Mouse (Mus musculus) brain, adult 2 months (tissue): ENCODE measurements around the gene Gm20765.
"Not testable (repeated sequence)": the region's sequence is repeated elsewhere in the genome, so short reads cannot be mapped to it uniquely, and the experiment has no call there.

Experiments used
- DNase-seq: peaks from one replicate; pipeline ENCODE4 v3.0.0; 2011; ENCODE audit warnings: low read depth, low spot score

Gm20765 gene

GRCm38 (mm10) chr10:104185233-104185632 lies at the start of gene Gm20765:
Gene Gm20765, plus strand, starts transcription at chr10:104185533.
- DNase-seq: not testable (repeated sequence)

DNA sequence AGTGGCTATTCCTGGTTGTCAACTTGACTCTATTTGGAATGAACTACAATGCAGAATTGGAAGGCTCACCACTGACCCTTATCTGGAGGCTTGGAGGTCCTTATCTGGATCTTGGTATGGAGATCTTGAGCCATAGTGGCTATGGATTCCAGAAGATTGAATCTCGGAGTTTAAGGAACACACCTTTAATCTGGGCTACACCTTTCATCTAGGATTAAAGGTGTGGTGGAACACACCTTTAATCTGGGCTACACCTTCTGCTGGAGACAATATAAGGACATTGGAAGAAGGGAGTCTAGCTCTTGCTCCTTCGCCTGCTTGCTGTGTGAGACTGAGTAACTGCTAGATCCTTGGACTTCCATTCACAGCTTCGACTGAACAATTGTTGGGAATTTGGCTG lies 42.6 kb upstream of the Gm20765 start, which contains the start of gene Gm21293:
TSS of gene Gm21293 (plus strand) at position 301 of the 400 bp plus-strand sequence.
- not testable (repeated sequence) for DNase-seq

DNA sequence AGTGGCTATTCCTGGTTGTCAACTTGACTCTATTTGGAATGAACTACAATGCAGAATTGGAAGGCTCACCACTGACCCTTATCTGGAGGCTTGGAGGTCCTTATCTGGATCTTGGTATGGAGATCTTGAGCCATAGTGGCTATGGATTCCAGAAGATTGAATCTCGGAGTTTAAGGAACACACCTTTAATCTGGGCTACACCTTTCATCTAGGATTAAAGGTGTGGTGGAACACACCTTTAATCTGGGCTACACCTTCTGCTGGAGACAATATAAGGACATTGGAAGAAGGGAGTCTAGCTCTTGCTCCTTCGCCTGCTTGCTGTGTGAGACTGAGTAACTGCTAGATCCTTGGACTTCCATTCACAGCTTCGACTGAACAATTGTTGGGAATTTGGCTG lies 34.1 kb upstream of the Gm20765 start, which contains the start of gene Gm6763:
TSS of gene Gm6763 (plus strand) at position 301 of the 400 bp plus-strand sequence.
- DNase-seq: not testable (repeated sequence)

GRCm38 (mm10) chr10:104159706-104160105 lies 25.6 kb upstream of the Gm20765 start, which contains the start of gene Gm8764:
Gene Gm8764, plus strand, starts transcription at chr10:104160006.
- not testable (repeated sequence) for DNase-seq

GRCm38 (mm10) chr10:104168215-104168614 lies 17.1 kb upstream of the Gm20765 start, which contains the start of gene Gm21304:
Gene Gm21304, plus strand, starts transcription at chr10:104168515.
- DNase-seq: not testable (repeated sequence)

DNA sequence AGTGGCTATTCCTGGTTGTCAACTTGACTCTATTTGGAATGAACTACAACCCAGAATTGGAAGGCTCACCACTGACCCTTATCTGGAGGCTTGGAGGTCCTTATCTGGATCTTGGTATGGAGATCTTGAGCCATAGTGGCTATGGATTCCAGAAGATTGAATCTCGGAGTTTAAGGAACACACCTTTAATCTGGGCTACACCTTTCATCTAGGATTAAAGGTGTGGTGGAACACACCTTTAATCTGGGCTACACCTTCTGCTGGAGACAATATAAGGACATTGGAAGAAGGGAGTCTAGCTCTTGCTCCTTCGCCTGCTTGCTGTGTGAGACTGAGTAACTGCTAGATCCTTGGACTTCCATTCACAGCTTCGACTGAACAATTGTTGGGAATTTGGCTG lies 8.6 kb upstream of the Gm20765 start, which contains the start of gene Gm21312:
TSS of gene Gm21312 (plus strand) at position 301 of the 400 bp plus-strand sequence.
- DNase-seq: not testable (repeated sequence)

- not testable (repeated sequence) for DNase-seq
Observed at GRCm38 (mm10) chr10:104193742-104194141, 8.4 kb downstream of the Gm20765 start, which contains the start of gene Gm4340. Gene Gm4340, plus strand, starts transcription at chr10:104194042.

- DNase-seq: peak; percentile 3
Observed at GRCm38 (mm10) chr10:104209655-104210054, 24.3 kb downstream of the Gm20765 start.

DNA sequence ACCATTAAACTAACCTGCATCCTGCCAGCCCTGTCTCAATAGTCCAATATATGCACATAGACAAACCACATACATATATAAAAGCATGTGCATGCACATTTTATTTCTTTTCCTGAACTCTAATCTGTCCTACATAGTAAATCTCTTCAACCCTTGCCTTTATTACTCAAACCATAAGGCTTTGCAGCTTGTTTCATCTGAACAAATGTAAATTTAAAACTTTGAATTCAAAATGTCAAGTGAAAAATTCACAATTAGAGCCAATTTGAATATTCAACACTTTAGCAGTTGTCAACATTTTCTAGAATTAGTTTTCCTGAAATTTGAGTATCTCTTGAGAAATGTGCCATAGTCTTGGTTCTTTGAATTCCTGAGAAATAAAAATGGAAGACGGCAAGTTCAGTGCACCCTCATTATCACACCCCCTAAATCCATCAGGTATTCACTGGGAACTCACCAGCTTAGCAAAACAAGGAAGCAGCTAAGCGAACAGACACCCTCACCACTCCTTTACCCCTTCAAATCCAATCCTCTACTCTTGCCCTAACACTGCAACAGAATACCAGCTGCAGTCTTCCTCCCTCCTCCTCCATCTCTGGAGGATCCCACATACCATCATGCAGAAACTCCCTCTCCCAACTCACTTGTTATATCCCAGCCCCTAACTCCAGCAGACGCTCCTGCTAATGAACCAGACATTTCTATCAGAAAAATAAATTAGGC lies 25.1 kb downstream of the Gm20765 start:
- peak; percentile 21 for DNase-seq

- no peak for DNase-seq
Observed at GRCm38 (mm10) chr10:104214527-104214926, 29.2 kb downstream of the Gm20765 start.

- DNase-seq: no peak
Observed at GRCm38 (mm10) chr10:104220303-104221021, 35.1 kb downstream of the Gm20765 start.
